Mouse (Mus musculus) stomach, postnatal 0 days (tissue): ENCODE measurements at regions not wholly inside any gene's neighbourhood (a gene's known extent, or its start where the extent isn't known, plus 50 kb on each side); places are given as distances from the start of the nearest gene placed in this dataset.

Source experiments
- CTCF ChIP-seq: IDR thresholded peaks from 2 replicates; pipeline ENCODE4 v1.5.1; 2016; ENCODE audit warnings: antibody characterized with exemption, low read depth, mild to moderate bottlenecking, moderate library complexity
- EP300 ChIP-seq: optimal IDR thresholded peaks from 2 replicates; pipeline ENCODE3; 2016; ENCODE audit warnings: antibody characterized with exemption

- peak; percentile 28; the same call in 1 of the 2 replicates for TF ChIP-seq CTCF
- TF ChIP-seq EP300, result no peak
These were observed 52.8 kb upstream of the Stpg2 start for GRCm38 (mm10) chr3:139152654-139153053.
